Mouse (Mus musculus): ENCODE data around the gene Inpp5k.
"Not testable (repeated sequence)": the region's sequence is repeated elsewhere in the genome, so short reads cannot be mapped to it uniquely, and the experiment has no call there.

Gene Inpp5k

DNA sequence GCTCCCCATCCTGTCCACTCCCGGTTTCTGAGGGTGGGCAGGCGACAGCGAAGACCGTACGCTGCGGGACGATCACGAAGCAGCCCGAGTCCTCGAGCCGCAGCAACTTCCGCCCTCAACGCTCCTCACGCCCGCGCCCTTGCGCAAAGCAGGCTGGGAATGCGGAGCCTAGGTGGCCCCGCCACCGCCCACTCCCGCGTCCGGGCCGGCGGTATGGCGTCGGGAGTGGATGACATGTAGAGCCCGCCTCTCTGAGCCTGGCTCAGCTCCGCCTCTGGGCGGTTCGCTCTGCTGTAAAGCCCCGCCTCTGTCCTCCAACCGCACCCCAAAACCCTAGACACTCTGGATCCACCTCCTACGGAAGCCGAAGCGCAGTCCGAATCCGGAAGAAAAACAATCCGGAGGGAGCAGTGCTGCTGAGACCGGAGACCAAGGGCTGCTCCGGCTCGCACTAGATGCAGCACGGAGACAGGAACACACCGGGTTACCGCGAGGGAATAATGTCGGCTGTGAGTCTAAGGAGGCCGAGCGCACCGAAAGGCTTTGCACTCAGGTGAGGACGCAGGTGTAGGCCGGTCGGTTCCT, at the start of gene Inpp5k:
TSS of gene Inpp5k (plus strand) at position 344 of the 585 bp plus-strand sequence.
- DNase-seq (ENCODE audit: low read depth, low spot score) = peak; percentile 96

DNA sequence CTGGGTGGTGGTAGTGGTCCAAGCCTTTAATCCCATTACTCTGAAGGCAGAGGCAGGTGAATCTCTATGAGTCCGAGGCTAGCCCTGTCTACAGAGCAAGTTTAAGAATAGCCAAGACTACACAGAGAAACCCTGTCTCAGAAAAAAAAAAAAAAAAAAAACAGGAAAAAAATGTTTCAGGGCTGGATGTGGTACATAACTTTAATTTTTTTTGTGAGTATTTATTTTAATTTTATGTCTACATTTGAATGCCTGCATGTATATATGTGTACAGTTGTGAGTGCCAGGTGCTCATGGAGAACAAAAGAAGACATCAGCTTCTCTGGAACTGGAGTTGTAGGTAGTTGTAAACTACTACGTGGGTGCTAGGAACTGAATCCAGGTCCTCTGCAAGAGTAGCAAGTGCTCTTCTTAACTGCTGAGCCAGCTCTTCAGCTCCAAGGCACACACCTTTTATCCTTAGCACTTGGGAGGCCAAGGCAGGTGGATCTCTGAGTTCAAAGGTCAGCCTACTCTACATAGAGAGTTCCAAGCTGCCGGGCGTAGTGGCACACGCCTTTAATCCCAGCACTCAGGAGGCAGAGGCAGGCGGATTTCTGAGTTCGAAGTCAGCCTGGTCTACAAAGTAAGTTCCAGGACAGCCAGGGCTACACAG, 49.2 kb upstream of the Inpp5k start:
- no peak for DNase-seq (ENCODE audit: low read depth, low spot score)

DNA sequence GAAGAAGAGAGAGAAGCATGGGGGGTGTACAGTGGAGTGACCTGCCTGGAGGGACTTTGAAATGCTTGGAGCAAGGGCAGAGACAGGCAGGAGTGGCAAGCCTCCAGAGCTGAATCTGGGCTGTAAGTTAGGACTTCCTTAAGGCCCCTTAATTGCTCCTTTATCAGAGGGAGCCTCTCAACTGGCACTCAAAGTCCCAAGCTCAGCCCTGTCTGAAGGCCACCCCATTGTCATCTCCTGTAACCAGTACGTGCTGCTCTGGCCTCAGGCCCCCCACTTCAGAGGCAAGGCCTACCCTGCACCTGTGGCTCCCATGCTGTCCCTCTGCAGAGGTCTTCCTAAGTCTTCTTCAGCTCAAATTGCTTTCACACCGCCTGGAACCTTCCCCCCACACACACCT, 47.3 kb upstream of the Inpp5k start:
- DNase-seq (ENCODE audit: low read depth, low spot score) = no peak

DNA sequence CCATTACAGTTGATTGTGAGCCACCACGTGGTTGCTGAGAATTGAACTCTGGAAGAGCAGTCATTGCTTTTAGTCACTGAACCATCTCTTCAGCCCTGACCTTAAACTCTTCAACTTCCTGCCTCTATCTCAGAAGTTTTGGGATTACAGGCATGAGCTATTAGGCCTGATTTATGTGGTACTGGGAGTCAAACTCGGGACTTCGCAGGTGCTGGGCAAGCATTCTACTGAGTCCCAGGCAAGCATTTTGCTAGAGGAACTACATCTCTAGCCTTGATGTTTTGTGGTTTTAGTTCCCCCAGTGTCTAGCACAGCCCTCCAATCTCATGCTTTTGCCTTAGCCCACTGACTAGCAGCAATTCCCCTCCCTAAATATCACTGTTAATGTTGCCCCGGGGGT, 45.7 kb upstream of the Inpp5k start:
- no peak for DNase-seq (ENCODE audit: low read depth, low spot score)

DNA sequence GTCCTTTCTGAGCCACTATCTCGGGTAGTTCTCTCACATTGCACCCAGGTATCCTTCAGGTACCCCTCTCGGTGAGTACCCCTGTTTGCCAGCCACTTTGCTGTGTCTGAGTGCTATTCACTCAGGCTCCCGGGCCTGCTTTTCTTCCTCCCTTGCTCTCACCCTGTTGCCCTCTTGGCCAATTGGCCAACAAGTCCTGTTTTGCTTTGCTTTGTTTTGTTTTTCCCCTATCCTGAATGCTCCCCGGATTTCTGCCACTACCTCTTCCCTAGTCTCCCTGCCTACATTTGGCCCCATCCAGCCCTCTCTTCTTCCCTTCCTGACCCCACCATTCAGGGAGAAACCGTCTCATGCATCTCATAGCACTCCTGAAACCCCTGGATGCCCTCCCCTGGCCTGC, 44.8 kb upstream of the Inpp5k start:
- no peak for DNase-seq (ENCODE audit: low read depth, low spot score)

DNA sequence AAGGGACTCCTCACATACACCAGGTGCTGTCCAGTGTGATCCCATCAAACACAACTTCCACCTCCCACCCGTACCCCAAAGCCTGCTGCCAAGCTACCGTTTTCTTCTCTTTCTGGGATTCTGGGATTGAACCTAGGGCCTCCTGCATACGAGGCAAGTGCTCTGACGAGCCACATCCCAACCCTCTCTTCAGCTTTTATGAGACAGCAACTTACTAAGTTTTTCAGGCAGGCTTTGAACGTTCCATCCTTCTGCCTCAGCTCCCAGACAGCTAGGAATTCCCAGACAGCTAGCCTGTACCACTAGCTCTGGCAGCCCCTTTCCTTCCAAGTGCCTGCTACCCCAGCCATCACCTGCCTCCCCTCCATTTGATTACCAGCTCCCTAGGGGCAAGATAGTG, 43.8 kb upstream of the Inpp5k start:
- DNase-seq (ENCODE audit: low read depth, low spot score) = no peak

DNA sequence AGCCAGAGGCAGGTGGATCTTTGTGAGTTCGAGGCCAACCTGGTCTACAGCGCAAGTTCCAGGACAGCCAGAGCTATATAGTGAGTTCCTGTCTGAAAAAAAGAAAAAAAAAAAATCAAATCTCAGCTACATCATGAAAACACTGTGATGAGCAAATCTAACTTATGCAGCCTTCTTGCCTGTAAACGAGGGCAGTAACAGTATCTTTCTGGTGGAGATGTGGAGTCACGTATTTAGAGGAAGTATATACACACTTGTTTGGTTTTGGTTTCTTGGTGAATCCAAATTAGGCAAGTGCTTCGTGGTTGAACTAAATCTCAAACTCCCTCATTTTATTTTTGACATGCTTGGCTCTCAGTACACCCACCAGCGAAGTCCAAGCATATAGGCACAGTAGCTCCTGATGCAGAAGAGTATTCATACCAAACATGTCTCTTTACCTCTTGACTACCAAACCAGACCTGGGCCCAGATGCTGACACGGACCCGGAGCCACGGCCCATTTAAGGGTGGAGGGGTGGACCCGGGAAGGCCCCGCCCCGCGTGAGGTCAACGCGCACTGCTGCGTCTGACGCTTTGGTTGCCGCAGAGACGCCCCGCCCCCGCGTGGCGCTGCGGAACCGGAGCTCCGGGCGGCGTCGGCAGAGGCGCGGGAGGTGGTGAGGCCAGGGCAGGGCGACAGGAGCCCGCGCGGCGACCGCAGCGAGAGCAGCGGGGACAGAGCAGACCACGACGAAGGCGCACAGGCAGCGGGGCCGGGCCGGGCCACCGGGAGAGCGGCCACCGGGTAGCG, 43.1 kb upstream of the Inpp5k start, which contains the start of gene Pitpna:
TSS of gene Pitpna (plus strand) at position 605 of the 792 bp plus-strand sequence.
- DNase-seq (ENCODE audit: low read depth, low spot score) = peak; percentile 81

DNA sequence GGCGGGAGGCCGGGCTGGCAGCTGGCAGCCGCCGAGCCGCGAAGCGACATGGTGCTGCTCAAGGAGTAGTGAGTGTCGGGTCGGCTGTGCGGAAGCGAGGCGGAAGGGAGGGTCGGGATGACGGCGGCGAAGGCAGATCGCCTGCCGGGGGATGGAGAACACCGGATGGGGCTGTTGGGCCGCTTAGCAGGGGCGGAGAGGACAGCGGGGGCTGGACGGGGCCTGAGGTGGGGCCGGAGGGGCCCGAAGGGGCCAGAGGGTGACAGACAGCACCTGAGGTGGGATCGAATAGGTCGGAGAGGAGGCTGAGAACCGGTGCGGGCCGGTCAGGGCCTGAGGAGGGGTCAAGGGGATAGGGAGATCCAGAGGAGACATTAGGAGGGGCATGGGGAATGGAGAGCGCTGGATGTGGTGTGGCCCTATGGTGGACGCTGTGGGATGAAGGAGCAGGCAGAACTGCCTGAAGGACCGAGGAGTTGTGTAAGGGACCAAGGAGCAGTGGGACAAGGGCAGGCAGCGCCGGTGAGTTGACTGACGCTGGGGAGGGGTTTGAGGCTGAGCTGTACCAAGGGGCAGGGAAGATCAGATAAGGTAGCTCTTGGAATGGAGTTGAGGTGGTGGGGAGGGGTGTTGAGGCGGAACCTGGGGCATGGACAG, 42.4 kb upstream of the Inpp5k start:
- no peak for DNase-seq (ENCODE audit: low read depth, low spot score)

DNA sequence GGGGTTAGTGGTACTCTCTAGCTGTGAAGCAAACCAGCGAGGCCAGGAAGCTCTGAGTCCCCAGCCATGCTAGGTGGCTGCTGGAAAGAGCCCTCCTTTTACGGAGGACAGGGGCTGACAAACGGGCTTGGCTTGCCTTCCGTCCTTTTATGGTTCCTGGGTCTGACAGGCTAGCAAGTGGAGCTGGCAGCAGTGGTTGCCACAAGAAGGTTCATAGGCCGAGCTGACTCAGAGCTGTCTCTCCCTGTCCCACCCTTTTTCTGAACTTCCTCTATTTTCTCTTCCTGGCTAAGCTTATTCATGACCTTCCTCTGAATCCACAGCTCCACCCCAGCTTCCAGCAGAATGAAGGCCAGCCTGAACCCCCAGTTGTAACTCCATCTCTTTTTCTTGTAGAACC, 38.2 kb upstream of the Inpp5k start:
- DNase-seq (ENCODE audit: low read depth, low spot score) = no peak

DNA sequence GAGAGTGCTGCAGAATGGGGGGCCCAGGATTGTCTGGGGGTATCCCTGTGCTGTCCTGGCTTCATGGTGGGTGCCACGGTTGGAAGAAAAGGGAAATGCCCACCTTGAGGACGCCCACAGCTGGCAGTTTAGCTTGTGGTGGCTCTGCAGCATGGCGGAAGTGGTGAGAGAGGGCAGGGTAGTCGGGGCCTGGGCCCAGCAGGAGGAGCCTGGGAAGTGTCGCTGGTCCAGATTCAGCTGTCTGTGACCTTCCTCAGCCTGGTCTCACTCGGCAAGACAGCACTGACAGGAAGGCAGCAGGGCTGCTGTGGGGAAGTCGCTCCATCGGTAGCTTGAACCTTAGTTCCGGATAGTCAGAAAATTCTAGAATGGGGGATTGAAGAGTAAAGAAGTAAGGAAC, 36.4 kb upstream of the Inpp5k start:
- no peak for DNase-seq (ENCODE audit: low read depth, low spot score)

DNA sequence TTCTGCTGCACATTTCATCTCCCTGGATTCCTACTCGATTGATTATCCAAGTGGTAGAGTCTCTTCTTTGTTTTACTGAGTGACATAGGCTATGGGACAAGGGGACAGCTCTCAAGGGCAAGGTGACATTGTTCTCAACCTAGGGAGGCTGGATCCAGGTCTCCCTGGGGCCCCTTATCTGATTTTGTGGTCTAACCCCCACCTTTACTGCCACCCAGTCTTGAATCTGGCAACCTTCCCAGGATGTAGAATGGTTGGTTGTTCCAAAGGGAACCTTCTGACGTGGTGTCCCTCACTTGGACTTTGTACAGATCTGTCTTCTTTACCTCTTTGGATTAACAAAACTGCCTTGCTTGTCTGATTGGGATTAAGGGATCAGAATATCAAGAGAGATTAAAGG, 35.4 kb upstream of the Inpp5k start:
- DNase-seq (ENCODE audit: low read depth, low spot score) = no peak

DNA sequence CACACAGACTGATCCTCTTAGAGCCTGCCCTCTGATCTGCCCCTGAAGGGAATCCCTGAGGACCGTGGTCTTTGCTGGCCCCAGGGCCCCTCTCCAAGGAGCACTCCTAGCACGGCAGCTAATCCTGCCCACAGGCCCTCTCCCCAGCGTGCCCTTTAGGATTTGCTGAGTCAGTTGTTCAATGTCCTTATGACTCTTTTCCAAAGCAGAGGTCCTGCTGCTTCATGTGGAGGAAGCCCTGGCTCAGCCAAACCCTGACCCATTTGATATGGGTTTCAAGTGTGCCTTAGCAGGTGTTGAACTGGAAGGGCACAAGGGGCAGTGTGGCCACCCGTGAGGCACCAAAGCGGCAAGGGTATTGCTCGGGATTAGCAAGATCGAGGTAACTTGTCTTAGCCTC, 35.0 kb upstream of the Inpp5k start:
- DNase-seq (ENCODE audit: low read depth, low spot score) = no peak

DNA sequence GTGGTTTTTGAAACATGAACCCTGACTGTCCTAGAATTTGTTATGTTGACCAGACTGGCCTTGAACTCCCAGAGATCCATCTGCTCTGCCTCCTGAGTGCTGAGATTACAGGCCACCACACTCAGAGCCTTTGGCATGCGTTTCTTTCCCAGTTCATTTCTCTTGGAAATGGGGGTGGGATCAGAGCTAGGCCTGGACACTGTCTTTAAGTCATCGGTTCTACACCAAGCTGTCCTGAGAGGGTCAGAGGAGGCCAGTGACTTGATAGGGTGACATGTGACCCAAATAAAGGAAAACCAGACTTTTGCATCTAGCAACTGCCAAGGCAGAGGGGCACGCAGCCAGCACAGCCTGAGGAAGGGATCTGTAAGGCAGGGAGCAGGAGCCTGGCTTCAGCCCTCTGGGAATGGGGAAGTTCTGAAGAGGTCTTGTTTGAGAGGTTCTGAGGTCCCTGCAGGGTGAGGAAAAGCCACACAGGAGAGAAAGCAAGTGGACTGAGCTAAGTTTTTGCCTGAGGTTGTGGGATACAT, 34.0 kb upstream of the Inpp5k start:
- no peak for DNase-seq (ENCODE audit: low read depth, low spot score)

DNA sequence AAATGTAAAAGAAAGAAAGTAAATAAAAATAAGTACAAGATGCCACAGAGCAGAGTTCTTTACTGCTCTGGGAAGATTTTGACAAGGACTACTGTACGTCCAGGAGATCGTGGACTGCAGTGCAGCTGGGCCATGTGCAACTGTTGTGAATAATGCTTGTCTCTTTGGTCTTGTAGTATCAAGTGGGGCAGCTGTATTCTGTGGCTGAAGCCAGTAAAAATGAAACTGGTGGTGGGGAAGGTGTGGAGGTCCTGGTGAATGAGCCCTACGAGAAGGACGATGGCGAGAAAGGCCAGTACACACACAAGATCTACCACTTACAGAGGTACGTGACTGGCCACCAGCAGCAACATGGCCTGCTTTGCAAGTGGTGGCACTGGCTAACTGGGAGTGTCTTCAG, 32.8 kb upstream of the Inpp5k start:
- DNase-seq (ENCODE audit: low read depth, low spot score) = no peak

DNA sequence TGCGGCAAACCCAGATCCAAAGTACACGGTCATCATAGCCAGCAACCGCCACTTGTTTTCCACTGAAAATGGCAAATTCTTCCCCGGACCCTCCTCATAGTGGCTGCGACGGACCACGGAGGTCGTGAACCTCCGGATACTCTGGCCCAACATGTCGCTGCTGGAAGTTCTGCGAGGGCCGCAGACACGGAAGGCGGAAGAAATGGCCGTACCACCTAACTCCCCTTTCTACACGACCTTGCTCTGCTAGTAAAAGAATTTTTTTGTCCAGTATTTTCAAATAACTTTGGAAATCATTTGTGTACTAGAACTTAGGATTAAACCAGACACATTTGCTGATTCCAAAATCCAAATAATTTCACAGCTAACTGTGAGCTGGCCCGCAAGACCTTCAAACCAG, 31.0 kb upstream of the Inpp5k start:
- DNase-seq (ENCODE audit: low read depth, low spot score) = not testable (repeated sequence)

DNA sequence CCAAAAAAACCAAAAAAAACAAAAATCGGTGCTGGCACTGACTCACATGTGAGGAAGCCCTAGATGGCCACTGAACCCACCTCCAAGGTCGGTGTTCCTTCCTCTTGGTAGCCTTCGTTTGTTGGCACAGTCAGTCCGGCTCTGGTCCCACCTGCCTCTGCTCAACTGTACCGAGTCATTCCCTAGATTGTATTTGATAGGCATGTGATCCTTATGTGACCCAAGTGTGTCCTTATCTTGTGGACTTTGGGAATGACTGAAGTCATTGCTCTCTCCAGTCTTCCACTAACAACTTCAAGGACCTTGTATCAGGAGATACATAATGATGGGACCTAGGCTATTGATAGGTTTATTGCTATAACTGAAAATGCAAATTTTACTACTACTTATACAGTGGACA, 26.0 kb upstream of the Inpp5k start:
- no peak for DNase-seq (ENCODE audit: low read depth, low spot score)

DNA sequence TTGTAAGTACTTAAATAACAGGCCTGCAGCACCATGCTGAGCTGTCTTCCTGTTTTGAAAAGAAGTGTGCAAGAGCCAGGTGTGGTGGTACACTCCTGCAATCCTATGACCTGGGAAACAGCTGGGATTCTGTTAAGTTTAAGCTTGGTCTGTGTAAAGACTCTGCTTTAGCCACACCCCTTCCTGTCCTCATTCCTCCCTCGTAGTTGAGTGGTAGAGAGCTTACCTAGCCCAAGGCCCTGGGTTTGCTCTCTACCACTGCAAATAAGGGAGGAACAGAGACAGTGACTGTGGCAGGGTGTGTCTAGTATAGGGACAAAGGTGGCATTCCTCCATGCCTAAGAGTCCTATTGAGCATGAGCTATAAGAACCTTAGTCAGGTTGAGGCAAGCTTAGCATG, 25.5 kb upstream of the Inpp5k start:
- DNase-seq (ENCODE audit: low read depth, low spot score) = no peak

DNA sequence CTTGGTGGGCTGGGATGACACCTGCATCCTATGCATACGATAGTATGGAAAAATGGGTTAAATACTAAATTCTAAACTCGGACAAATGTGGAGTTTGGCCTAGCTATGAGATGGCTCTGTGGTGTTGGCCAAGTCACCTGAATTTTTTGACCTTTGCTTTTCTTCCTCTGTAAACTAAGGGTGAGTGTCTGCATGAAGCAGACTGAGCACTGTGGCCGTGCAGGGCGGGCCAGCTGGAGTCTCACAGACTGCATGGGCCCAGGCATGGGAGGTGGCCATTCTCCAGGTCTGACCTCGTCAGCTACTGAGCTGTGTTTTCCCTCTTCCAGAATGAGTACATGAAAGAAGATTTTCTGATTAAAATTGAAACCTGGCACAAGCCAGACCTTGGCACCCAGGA, 22.0 kb upstream of the Inpp5k start:
- DNase-seq (ENCODE audit: low read depth, low spot score) = no peak

DNA sequence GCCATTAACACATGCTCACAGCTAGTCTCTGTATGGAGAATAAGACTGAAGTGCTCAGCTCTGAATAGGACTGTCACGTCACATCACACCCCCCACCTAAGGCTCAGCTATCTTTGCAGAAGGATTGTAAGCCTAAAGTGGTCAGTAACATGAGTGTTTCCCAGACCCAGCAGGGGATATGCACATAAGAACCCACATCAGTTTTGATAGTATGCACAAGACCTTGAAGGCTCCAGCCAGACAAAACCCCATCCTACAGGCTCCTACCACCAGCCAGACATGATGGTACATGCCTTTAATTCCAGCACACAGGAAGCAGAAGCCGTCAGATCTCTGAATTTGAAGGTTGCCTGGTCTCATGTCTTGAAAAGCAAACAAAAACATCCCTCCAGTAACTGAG, 20.8 kb upstream of the Inpp5k start:
- DNase-seq (ENCODE audit: low read depth, low spot score) = no peak

DNA sequence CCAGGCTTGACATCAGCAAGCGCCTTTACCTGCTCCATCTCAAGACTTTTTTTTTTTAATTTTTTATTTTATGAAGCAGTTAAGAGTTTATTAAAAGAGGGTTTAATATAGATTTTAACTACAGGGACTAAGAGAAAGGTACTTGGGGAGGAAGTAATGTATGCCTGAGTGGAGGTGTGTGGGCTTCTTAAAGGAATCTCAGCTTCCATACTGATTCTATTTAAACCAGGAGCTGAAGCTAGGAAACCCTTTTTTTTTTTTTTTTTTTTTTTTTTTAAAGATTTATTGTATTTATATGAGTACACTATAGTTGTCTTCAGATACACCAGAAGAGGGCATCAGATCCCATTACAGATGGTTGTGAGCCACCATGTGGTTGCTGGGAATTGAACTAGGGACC, 16.0 kb upstream of the Inpp5k start:
- no peak for DNase-seq (ENCODE audit: low read depth, low spot score)

DNA sequence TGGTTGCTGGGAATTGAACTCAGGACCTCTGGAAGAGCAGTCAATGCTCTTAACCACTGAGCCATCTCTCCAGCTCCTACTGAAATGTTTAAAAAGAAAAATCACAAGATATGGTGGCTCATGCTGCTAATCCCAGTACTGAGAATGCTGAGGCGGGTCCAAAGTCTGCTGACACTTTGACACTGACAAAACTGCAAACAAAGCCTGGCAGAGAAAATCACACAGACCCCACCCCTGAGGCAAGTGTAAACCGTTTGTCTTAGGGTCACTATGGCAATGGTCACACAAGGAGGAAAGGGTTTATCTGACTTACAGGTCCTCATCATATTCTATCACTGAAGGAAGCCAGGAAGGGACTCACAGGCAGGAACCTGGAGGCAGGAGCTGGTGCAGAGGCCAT, 15.2 kb upstream of the Inpp5k start:
- no peak for DNase-seq (ENCODE audit: low read depth, low spot score)

DNA sequence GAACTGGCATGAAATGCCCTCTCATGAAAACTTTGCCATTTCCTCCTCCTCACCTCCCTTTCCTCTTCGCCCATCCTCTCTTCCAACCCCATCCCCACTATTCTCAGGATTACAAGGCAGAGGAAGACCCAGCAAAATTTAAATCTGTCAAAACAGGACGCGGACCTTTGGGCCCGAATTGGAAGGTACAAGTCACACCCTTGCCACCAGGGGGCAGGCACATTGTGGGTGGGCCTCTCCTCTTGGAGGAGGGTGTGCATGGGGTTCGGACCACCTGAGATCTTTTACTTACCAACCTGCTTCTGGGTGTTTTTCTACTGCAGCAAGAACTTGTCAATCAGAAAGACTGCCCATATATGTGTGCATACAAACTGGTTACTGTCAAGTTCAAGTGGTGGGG, 11.7 kb upstream of the Inpp5k start:
- no peak for DNase-seq (ENCODE audit: low read depth, low spot score)

Measured in c-Kit-negative CD71-positive TER-119-positive erythroid progenitor cells, embryonic 14.5 days (primary cell).